Mouse (Mus musculus) heart, postnatal 0 days (tissue): ENCODE measurements at regions not wholly inside any gene's neighbourhood (a gene's known extent, or its start where the extent isn't known, plus 50 kb on each side); places are given as distances from the start of the nearest gene placed in this dataset.

Experiments used
- CTCF ChIP-seq: IDR thresholded peaks from 2 replicates; pipeline ENCODE4 v1.5.1; 2016; ENCODE audit warnings: antibody characterized with exemption, control low read depth, low read depth
- EP300 ChIP-seq: IDR thresholded peaks from 2 replicates; pipeline ENCODE4 v1.6.1; 2016; ENCODE audit warnings: antibody characterized with exemption, low read depth

DNA sequence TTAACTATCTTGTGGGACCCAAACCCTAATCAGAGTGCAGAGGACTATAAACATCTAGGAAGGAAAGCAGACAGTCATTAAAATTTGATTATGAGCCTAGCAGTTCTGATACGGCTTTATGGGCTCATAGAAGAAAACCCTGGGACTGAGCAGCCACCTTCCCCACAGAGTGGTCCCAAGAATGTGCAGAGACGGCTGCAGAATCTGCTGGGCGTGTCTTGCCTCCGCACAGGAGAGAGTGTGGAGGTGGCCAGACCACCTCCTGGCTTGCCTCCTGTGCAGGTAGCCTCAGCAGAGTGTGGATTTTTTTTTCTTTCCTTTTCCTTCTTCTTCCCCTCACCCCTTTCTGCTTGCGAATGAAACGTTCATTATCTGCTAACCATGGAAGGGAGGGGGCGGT lies 163.3 kb downstream of the Hibadh start:
- TF ChIP-seq CTCF (no peak), EP300 (no peak)
